In the genomic region with DNA sequence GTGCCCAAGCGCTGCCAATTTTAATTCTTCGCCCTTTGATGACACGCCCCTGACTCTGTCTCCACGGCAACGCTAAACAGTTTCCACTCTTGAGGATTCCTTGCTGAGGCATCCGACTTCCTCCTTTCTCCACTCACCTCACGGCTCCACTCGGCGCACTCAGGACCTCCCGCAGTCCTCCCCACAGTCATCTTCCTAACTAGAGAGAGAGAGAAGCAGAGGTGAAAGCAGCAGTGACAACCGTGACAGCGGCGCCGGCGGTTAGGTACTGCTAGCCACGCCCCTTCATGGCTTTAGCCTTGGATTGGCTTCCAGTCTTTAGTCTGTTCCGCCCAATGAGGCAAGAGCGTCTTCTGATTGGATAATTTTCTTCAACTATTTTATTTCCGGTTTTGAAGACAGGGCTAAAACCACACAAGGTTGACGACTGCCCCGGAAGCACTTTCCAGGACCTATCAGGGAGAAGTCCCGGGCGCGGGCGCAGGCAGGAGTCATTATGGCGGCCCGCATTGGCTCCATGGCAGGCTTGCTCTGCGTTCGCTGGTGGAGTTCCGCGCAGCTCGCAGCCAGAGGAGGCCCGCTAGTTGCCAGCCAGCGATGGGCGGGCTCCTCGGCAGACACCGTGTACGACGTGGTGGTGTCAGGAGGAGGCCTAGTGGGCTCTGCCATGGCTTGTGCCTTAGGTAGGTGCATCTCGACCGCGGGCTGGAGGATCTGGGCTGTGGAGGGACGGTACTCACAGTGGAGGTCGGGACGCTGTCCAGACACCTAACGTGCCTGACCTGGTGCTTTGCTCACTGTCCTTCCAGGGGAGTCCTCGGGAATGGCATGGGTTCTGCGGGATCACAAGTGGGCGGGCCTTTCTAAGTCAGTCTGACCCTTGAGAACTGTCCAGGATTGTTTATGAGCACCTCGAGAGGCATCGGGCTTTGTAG, we compare ENCODE assay signal across 1 mouse cellular context.
TF ChIP-seq lines count a peak whose summit lies in the region.

A gene (plus strand): TSS at position 103 of the 935 bp plus-strand sequence.
A gene (minus strand): TSS at position 279 of the 935 bp plus-strand sequence.

TF ChIP-seq in MEL, 35 proteins besides CTCF, POLR2A, EP300 and RAD21 (continued from another document):
- peak; percentile 95 for TF ChIP-seq HCFC1 (IDR thresholded peaks at IDR 0.05; ENCODE audit: low read depth, low read length)
- 0 out of 2 replicates have a peak, but pooled peaks have one; percentile 12 for TF ChIP-seq ZMIZ1 (IDR thresholded peaks at IDR 0.05; ENCODE audit: low read depth, low read length)
- TF ChIP-seq TBP (IDR thresholded peaks at IDR 0.05; ENCODE audit: low read depth, low read length): peak; percentile 71; the same call in 1 of the 2 replicates
- TF ChIP-seq MYB (IDR thresholded peaks at IDR 0.05; ENCODE audit: low read depth, low read length): 0 out of 2 replicates have a peak, but pooled peaks have one; percentile 47
- TF ChIP-seq SIN3A (IDR thresholded peaks at IDR 0.05; ENCODE audit: low read length): peak; percentile 100
- TF ChIP-seq CHD2 (IDR thresholded peaks at IDR 0.05; ENCODE audit: low read length): peak; percentile 85
- TF ChIP-seq BHLHE40 (IDR thresholded peaks at IDR 0.05; ENCODE audit: borderline replicate concordance, low read depth, low read length): no peak
- no peak for TF ChIP-seq MEF2A (IDR thresholded peaks at IDR 0.05; ENCODE audit: extremely low read depth, insufficient replicate concordance, low read depth, low read length, poor library complexity, severe bottlenecking)
